Mouse (Mus musculus) monocyte, adult 5-6 weeks (primary cell): ENCODE results near the gene Srpx. TPM values are rescaled to one million over a fixed set of nuclear protein-coding genes. Genes with fewer than 3 reads are reported as not detected.

Experiments
- ATAC-seq: fragments of 153-309, 156-312 bp; replicated peaks from 2 replicates; pipeline ENCODE4 v1.8.0; 2017; ENCODE audit warnings: mild to moderate bottlenecking; ENCODE audit not compliant: low TSS enrichment, insufficient number of reproducible peaks, severe bottlenecking, poor library complexity, low FRiP score
- total RNA-seq: library from RNA; stranded (forward); fragments of 200-1000, 200-491, 200-594 nt; gene quantifications from 3 replicates; pipeline ENCODE4 v1.2.3, GENCODE M21; 2017

The Srpx gene
- total RNA-seq, 1 experiment from 2014 or later, result not detected

DNA sequence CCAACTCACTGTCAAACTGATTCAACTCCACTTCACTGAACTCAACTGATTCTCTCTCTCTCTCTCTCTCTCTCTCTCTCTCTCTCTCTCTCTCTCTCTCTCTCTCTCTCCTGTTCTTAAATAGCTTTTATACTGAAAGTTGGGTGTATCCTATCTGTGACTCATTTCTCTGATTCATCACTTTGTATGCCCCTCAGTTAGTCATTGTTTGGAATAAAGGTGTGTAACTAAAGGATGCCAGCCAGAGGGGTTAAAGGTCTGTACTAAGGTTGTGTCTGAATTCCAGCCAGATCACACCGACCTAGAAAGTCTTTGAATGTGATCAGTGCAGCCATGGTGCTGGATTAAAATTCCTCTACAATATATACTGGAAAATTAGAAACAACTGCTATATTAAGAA lies 116.8 kb downstream of the Srpx start:
- ATAC-seq, result no peak

Other genes starting within 250 kb of the Srpx start
- not detected in 3 replicates for gene Sytl5, start 232.1 kb downstream of the Srpx start, total RNA-seq
- gene Rpgr, start 99.2 kb upstream of the Srpx start, total RNA-seq, result 1.6 to 4.4 TPM (median 4.2 TPM) in 3 replicates
- not detected in 3 replicates for gene Otc, start 134.6 kb upstream of the Srpx start, total RNA-seq